Mouse (Mus musculus) spleen, adult 2 months (tissue): Measurements from ENCODE around the gene Terb2. TPM values are rescaled to one million over a fixed set of nuclear protein-coding genes. Genes with fewer than 3 reads are reported as not detected.
"Not testable (repeated sequence)": the region's sequence is repeated elsewhere in the genome, so short reads cannot be mapped to it uniquely, and the experiment has no call there.

ENCODE experiments used
- DNase-seq, 2 experiments: peaks; one replicate each; pipeline versions ENCODE4 v3.0.0 to v3.0.0-alpha.2; 2012 to 2021; ENCODE audit warnings: low spot score in 2 of 2, low read depth in 1 of 2
- H3K27ac ChIP-seq: fragments of 200-500 bp; 2 replicates; pipeline ENCODE4 v1.5.1; 2012; ENCODE audit warnings: low read length, inconsistent platforms; ENCODE audit not compliant: insufficient read depth
- H3K27me3 ChIP-seq: fragments of 200-500 bp; 2 replicates; pipeline ENCODE4 v1.6.1; 2012; ENCODE audit warnings: mild to moderate bottlenecking, moderate library complexity, low read length, inconsistent platforms; ENCODE audit not compliant: control insufficient read depth, insufficient read depth
- H3K36me3 ChIP-seq: fragments of 200-500 bp; 2 replicates; pipeline ENCODE4 v1.6.1; 2012; ENCODE audit warnings: mild to moderate bottlenecking, low read length, inconsistent platforms; ENCODE audit not compliant: control insufficient read depth, insufficient read depth
- H3K4me1 ChIP-seq: fragments of 200-500 bp; 2 replicates; pipeline ENCODE4 v1.6.1; 2011; ENCODE audit warnings: inconsistent platforms; ENCODE audit not compliant: control insufficient read depth, insufficient read depth, insufficient read length
- H3K4me3 ChIP-seq: fragments of 200-500 bp; 2 replicates; pipeline ENCODE4 v1.5.1; 2011; ENCODE audit warnings: mild to moderate bottlenecking, inconsistent platforms; ENCODE audit not compliant: insufficient read depth, insufficient read length; ENCODE audit errors: extremely low read depth
- CTCF ChIP-seq: fragments of 200-500 bp; IDR thresholded peaks from 2 replicates; pipeline ENCODE4 v1.5.1; 2011; ENCODE audit warnings: mild to moderate bottlenecking, inconsistent platforms; ENCODE audit not compliant: insufficient read depth, insufficient read length, insufficient replicate concordance; ENCODE audit errors: extremely low read depth
- POLR2A ChIP-seq: fragments of 200-500 bp; IDR thresholded peaks from 2 replicates; pipeline ENCODE4 v1.6.1; 2011; ENCODE audit warnings: low read depth, low read length, inconsistent platforms
- whole genome bisulfite sequencing: fragments of 180-500 bp; shearing (Covaris S2); methylation state at CpG from one replicate; pipeline ENCODE4 v1.1.7; 2018; 5-methylcytosine and 5-hydroxymethylcytosine counted together
- polyA plus RNA-seq: library from polyadenylated mRNA; depleted of rRNA; stranded (reverse); fragments of >200 nt; gene quantifications from 2 replicates; pipeline ENCODE4 v1.2.3, GENCODE M21; 2012

The Terb2 gene
- polyA plus RNA-seq, 1 experiment: not detected

DNA sequence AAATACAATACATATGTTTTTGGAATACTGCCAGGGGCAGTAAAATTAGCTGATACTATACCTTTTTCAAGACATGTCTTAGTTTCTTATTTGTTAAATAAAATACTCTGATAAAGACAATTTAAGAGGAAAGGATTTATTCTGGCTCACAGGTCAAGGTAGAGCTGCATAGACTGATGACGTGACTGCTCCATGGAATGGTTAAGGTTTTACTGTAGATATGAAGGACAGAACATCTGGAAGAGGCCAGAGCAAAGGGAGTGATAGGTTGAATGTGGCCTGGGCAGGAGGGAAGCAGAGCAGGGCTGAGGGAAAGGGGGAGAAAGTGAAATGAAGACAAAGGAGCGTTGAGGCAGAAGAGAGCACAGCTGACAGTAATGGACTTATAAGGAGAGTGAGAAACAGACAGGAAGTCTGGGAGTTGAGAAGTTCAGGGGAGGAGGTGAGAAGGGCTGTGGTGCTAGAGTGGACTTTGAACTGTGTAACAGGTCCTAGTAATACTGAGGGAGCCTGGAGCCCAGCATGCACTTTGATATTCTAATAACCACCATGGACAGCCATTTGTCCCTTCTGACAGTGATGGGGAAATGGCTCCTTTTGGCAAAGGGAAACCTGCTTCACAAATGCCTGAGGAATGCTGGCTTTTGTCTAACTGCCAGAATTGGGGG is 20.5 kb downstream of the Terb2 start:
- Histone ChIP-seq H3K27ac (no peak overlapping the region), H3K4me1 (no peaks in the 10 kb centered on the region), H3K4me3 (no peak overlapping the region), H3K27me3 (no peaks in the 10 kb centered on the region; the same call in 1 of the 2 replicates), H3K36me3 (no peaks in the 10 kb centered on the region)
- TF ChIP-seq POLR2A (no peak), CTCF (no peak)
- DNase-seq: no peak
- 70% methylated on average over 2 of the region's 2 CpGs for WGBS

DNA sequence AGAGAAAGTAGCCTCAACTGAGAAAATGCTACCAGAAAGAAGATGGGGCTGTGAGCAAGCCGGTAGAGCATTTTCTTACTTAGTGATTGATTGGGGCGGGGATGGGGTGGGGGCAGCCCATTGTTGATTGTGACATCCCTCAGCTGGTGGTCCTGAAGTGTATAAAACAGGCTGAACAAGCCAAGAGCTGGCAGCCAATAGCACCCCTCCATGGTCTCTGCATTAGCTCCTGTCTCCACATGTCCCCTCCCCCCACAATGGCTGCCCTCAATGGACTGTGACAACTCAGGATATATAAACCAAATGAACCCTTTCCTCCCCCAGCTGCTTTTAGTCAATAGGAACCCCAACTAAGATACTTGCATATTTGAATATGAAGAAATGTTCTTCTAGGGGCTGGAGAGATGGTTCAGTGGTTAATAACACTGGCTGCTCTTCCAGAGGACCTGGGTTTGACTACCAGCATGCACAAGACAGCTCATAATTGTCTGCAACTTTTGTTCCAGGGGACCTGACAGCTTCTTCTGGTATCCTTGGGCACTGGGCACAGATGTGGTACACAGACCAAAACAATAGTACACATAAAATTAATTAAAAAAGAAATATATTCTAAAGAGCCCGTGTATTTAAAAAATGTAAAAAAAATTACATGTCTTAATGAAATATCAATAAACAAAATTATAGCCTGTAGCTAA is 24.6 kb downstream of the Terb2 start:
- Histone ChIP-seq H3K4me3 (no peak overlapping the region), H3K27me3 (no peaks in the 10 kb centered on the region; the same call in 1 of the 2 replicates), H3K4me1 (no peaks in the 10 kb centered on the region), H3K36me3 (no peaks in the 10 kb centered on the region), H3K27ac (no peak overlapping the region)
- TF ChIP-seq CTCF: no peak
- TF ChIP-seq POLR2A: no peak
- no peak for DNase-seq
- 88% methylated on average over 3 of the region's 3 CpGs for WGBS

DNA sequence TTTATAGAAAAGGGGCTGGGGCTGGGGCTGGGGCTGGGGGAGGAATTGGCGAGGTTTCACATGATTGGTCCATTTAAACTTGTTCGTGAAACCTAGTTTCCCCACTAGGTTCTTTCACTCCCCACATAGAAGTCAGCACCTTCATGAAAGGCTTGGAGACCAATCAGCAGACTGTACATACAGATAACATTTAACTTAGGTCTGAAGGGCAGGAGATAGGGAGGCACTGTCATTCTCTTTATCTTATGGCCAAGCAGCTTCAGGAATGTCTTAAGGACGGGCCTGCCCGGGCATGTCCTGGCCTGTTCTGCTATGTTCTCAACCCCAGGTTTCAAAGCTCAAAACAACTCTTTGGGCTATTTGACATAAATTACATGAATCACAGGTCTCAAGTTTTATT is 31.0 kb downstream of the Terb2 start:
- not testable (repeated sequence) for H3K4me1 ChIP-seq, H3K36me3 ChIP-seq, H3K27me3 ChIP-seq, DNase-seq, H3K4me3 ChIP-seq, H3K27ac ChIP-seq
- 85% methylated on average over 4 of the region's 4 CpGs for WGBS

GRCm38 (mm10) chr2:122218234-122218633 is 32.2 kb downstream of the Terb2 start:
- Histone ChIP-seq H3K27ac (no peak overlapping the region), H3K4me3 (no peak overlapping the region), H3K4me1 (no peaks in the 10 kb centered on the region), H3K27me3 (no peaks in the 10 kb centered on the region), H3K36me3 (no peaks in the 10 kb centered on the region)
- TF ChIP-seq CTCF (no peak), POLR2A (no peak)
- WGBS: 11% methylated on average over 2 of the region's 2 CpGs
- no peak for DNase-seq

- TF ChIP-seq CTCF (no peak), POLR2A (no peak)
- H3K27me3 ChIP-seq: no peaks in the 10 kb centered on the region
- no peak overlapping the region for H3K27ac ChIP-seq
- H3K4me1 ChIP-seq: no peaks in the 10 kb centered on the region
- DNase-seq: no peak
- WGBS: 77% methylated on average over 4 of the region's 4 CpGs
- H3K4me3 ChIP-seq: no peak overlapping the region
- no peaks in the 10 kb centered on the region for H3K36me3 ChIP-seq
These were observed 35.3 kb downstream of the Terb2 start for GRCm38 (mm10) chr2:122221378-122221777.

GRCm38 (mm10) chr2:122221798-122222197 is 35.7 kb downstream of the Terb2 start:
- no peak for DNase-seq
- TF ChIP-seq CTCF (no peak), POLR2A (no peak)
- 83% methylated on average over 5 of the region's 5 CpGs for WGBS
- Histone ChIP-seq H3K36me3 (no peaks in the 10 kb centered on the region), H3K4me1 (no peaks in the 10 kb centered on the region), H3K4me3 (no peak overlapping the region), H3K27me3 (no peaks in the 10 kb centered on the region), H3K27ac (no peak overlapping the region)

- no peak for DNase-seq
- Histone ChIP-seq H3K27me3 (no peaks in the 10 kb centered on the region), H3K27ac (no peak overlapping the region), H3K4me3 (no peak overlapping the region), H3K4me1 (no peaks in the 10 kb centered on the region), H3K36me3 (no peaks in the 10 kb centered on the region)
- 65% methylated on average over 5 of the region's 5 CpGs for WGBS
- no peak for TF ChIP-seq POLR2A
- no peak for TF ChIP-seq CTCF
These were observed 36.2 kb downstream of the Terb2 start for GRCm38 (mm10) chr2:122222272-122222671.
